In genomic region chr6:126534531-126535207, GRCm38 (mm10) we compare ENCODE assay signal across 9 mouse cellular contexts. TPM values are rescaled to one million over a fixed set of nuclear protein-coding genes. Genes with fewer than 3 reads are reported as not detected.
DNase-seq lines count a peak whose midpoint lies in the region; ATAC-seq lines count a peak whose summit lies in the region.
"Had no signal": no experiment of that assay in that cellular context is flagged by ENCODE, and none has a peak within 500 bp of the region (broad histone marks: within the 10 kb centered on the region; RNA-seq: fewer than 3 reads in every experiment).

No protein-coding gene starts in this region.

- WGBS in heart, embryonic 10.5 days: 8% methylated on average over 31 of the region's 31 CpGs
- 7% methylated on average over 31 of the region's 31 CpGs for WGBS in embryonic facial prominence, embryonic 11.5 days
- WGBS in hindbrain, embryonic 14.5 days: 9% methylated on average over 31 of the region's 31 CpGs
- WGBS in midbrain, embryonic 15.5 days: 15% methylated on average over 31 of the region's 31 CpGs

- H3K27me3 ChIP-seq in heart, embryonic 10.5 days (ENCODE audit: insufficient read depth, poor library complexity, severe bottlenecking): peaks cover 26% of the 10 kb centered on the region
- peaks cover 9% of the 10 kb centered on the region for H3K27me3 ChIP-seq in embryonic facial prominence, embryonic 11.5 days (ENCODE audit: control insufficient read depth, insufficient read depth, low read length)
- H3K27me3 ChIP-seq in hindbrain, embryonic 14.5 days (ENCODE audit: control insufficient read depth, insufficient read depth, low read length): peaks cover 15% of the 10 kb centered on the region
- H3K27me3 ChIP-seq in midbrain, embryonic 15.5 days (replicated peaks): peaks cover 15% of the 10 kb centered on the region; the same call in 1 of the 2 replicates

- intact Hi-C loops in left cerebral cortex, postnatal 10 days (cut with DNase I): no loop called here

- H3K9me3 ChIP-seq in heart, embryonic 10.5 days: no peaks in the 10 kb centered on the region
- no peaks in the 10 kb centered on the region for H3K9me3 ChIP-seq in embryonic facial prominence, embryonic 11.5 days (replicated peaks; ENCODE audit: control insufficient read depth, low read length)
- no peaks in the 10 kb centered on the region for H3K9me3 ChIP-seq in hindbrain, embryonic 14.5 days (ENCODE audit: control insufficient read depth, low read length)
- H3K9me3 ChIP-seq in midbrain, embryonic 15.5 days: no peaks in the 10 kb centered on the region

- peak overlapping the region; percentile 69 for H3K4me2 ChIP-seq in embryonic facial prominence, embryonic 11.5 days (ENCODE audit: low read depth, low read length)
- H3K4me2 ChIP-seq in hindbrain, embryonic 14.5 days (replicated peaks): peak overlapping the region; percentile 47
- H3K4me2 ChIP-seq in midbrain, embryonic 15.5 days: peak overlapping the region; percentile 48

- H3K27ac ChIP-seq in heart, embryonic 10.5 days: peak overlapping the region; percentile 87
- H3K27ac ChIP-seq in embryonic facial prominence, embryonic 11.5 days (replicated peaks; ENCODE audit: low read depth, low read length): peak overlapping the region; percentile 28; the same call in 1 of the 2 replicates
- peak overlapping the region; percentile 4; the same call in 1 of the 2 replicates for H3K27ac ChIP-seq in hindbrain, embryonic 14.5 days
- H3K27ac ChIP-seq in midbrain, embryonic 15.5 days: peak overlapping the region; percentile 58
- H3K27ac ChIP-seq: macrophage had no signal

- H3K9ac ChIP-seq in embryonic facial prominence, embryonic 11.5 days (replicated peaks; ENCODE audit: low read length): peak overlapping the region; percentile 44
- peak overlapping the region; percentile 29 for H3K9ac ChIP-seq in hindbrain, embryonic 14.5 days
- H3K9ac ChIP-seq in midbrain, embryonic 15.5 days: peak overlapping the region; percentile 31

- peak overlapping the region; percentile 60 for H3K4me3 ChIP-seq in heart, embryonic 10.5 days
- peak overlapping the region; percentile 26 for H3K4me3 ChIP-seq in embryonic facial prominence, embryonic 11.5 days (ENCODE audit: low read depth, low read length)
- peak overlapping the region; percentile 8 for H3K4me3 ChIP-seq in hindbrain, embryonic 14.5 days (replicated peaks; ENCODE audit: low read length)
- H3K4me3 ChIP-seq in midbrain, embryonic 15.5 days: peak overlapping the region; percentile 23

- ATAC-seq in embryonic facial prominence, embryonic 11.5 days (replicated peaks; ENCODE audit: insufficient number of reproducible peaks, low FRiP score, low TSS enrichment, low read depth): 0 out of 2 replicates have a peak, but pooled peaks have one; percentile 42
- peak; percentile 58 for ATAC-seq in hindbrain, embryonic 14.5 days (ENCODE audit: low FRiP score)
- peak; percentile 43 for ATAC-seq in midbrain, embryonic 15.5 days (replicated peaks)

- no peak for DNase-seq in heart, embryonic 10.5 days (ENCODE audit: low spot score)
- DNase-seq in heart, adult 8-10 months (ENCODE audit: low spot score): no peak
- no peak for DNase-seq in embryonic facial prominence, embryonic 11.5 days (ENCODE audit: low spot score)
- DNase-seq in hindbrain, embryonic 14.5 days (ENCODE audit: low spot score): no peak
- DNase-seq in left cerebral cortex, postnatal 10 days (ENCODE audit: extremely low spot score in 1 of 2, low spot score in 2 of 2): no peak
- DNase-seq in ovary, postnatal 14 days (ENCODE audit: low spot score): no peak
- DNase-seq in cerebellum, postnatal 36 days: no peak

- peaks cover 56% of the 10 kb centered on the region for H3K4me1 ChIP-seq in heart, embryonic 10.5 days
- H3K4me1 ChIP-seq in embryonic facial prominence, embryonic 11.5 days (ENCODE audit: control insufficient read depth, insufficient read depth, low read length): peaks cover 8% of the 10 kb centered on the region
- H3K4me1 ChIP-seq in hindbrain, embryonic 14.5 days (replicated peaks; ENCODE audit: control insufficient read depth, insufficient read depth, low read length): peaks cover 15% of the 10 kb centered on the region
- peaks cover 26% of the 10 kb centered on the region for H3K4me1 ChIP-seq in midbrain, embryonic 15.5 days

- no peaks in the 10 kb centered on the region for H3K36me3 ChIP-seq in heart, embryonic 10.5 days
- no peaks in the 10 kb centered on the region for H3K36me3 ChIP-seq in embryonic facial prominence, embryonic 11.5 days (replicated peaks; ENCODE audit: control insufficient read depth, insufficient read depth, low read depth, low read length)
- H3K36me3 ChIP-seq in hindbrain, embryonic 14.5 days (replicated peaks; ENCODE audit: control insufficient read depth, insufficient read depth): no peaks in the 10 kb centered on the region
- H3K36me3 ChIP-seq in midbrain, embryonic 15.5 days (replicated peaks): no peaks in the 10 kb centered on the region

RNA-seq across cellular contexts. Expression of gene Kcna5, which starts 0.5 kb away (rescaled TPM):
- polyA plus RNA-seq in heart, embryonic 10.5 days (2016; fragmentation: Nextera tagmentation; extraction: Ambion mirVana): 9.3 and 12.8 TPM in 2 replicates
- 10 to 100 TPM in 3 of 4 experiments, 1 to 10 TPM in 1; 7.6 to 15.1 (median 13.2) TPM for total RNA-seq in heart, adult 8-10 months (2022)
- polyA plus RNA-seq in embryonic facial prominence, embryonic 11.5 days (2014; fragmentation: Nextera tagmentation; extraction: Ambion mirVana): 1.7 and 2.6 TPM in 2 replicates
- polyA plus RNA-seq in hindbrain, embryonic 14.5 days (2014; fragmentation: Nextera tagmentation; extraction: Ambion mirVana): 2.9 and 3.3 TPM in 2 replicates
- polyA plus RNA-seq in midbrain, embryonic 15.5 days (2015; fragmentation: Nextera tagmentation; extraction: Ambion mirVana): 3.3 and 3.4 TPM in 2 replicates
- 1 to 10 TPM; 2.9 to 4.3 TPM for total RNA-seq in left cerebral cortex, postnatal 10 days (2021)
- polyA plus RNA-seq: macrophage had no signal

Comparison
In these comparisons a context has a peak if more than half of its experiments do, and no peak if none do; other contexts are left out.
1. H3K27ac ChIP-seq: peak in every context shown above with its lines; median percentile 87 in heart, embryonic 10.5 days; 58 in midbrain, embryonic 15.5 days; 28 in embryonic facial prominence, embryonic 11.5 days; 4 in hindbrain, embryonic 14.5 days.
2. H3K4me3 ChIP-seq: peak in every context shown above with its lines; median percentile 60 in heart, embryonic 10.5 days; 26 in embryonic facial prominence, embryonic 11.5 days; 23 in midbrain, embryonic 15.5 days; 8 in hindbrain, embryonic 14.5 days.